Mouse (Mus musculus) limb, embryonic 14.5 days (tissue): ENCODE measurements around the gene 2310039H08Rik. TPM values are rescaled to one million over a fixed set of nuclear protein-coding genes. Genes with fewer than 3 reads are reported as not detected.

Source experiments
- ATAC-seq: fragments of 200-750 bp; cut with Nextera tagmentation; 2 replicates; pipeline ENCODE4 v1.8.0; 2017; ENCODE audit warnings: low read depth, moderate number of reproducible peaks, moderate TSS enrichment; ENCODE audit not compliant: low FRiP score
- DNase-seq: peaks from one replicate; pipeline ENCODE4 v3.0.0-alpha.2; 2015; ENCODE audit warnings: low spot score
- H3K27ac ChIP-seq: fragments of 300-500 bp; sonication (generic); replicated peaks from 2 replicates; pipeline ENCODE4 v1.5.1; 2014; ENCODE audit warnings: low read depth, mild to moderate bottlenecking, low read length, moderate library complexity, mixed read lengths
- H3K27me3 ChIP-seq: fragments of 300-500 bp; sonication (generic); 2 replicates; pipeline ENCODE4 v1.6.1; 2014; ENCODE audit warnings: low read length, mixed read lengths; ENCODE audit not compliant: control insufficient read depth, insufficient read depth
- H3K36me3 ChIP-seq: fragments of 300-500 bp; sonication (generic); 2 replicates; pipeline ENCODE4 v1.6.1; 2014; ENCODE audit warnings: mild to moderate bottlenecking, low read length, moderate library complexity, mixed read lengths; ENCODE audit not compliant: control insufficient read depth, insufficient read depth
- H3K4me1 ChIP-seq: fragments of 300-500 bp; sonication (generic); 2 replicates; pipeline ENCODE4 v1.6.1; 2014; ENCODE audit warnings: antibody characterized with exemption, low read length, mixed read lengths; ENCODE audit not compliant: control insufficient read depth, insufficient read depth
- H3K4me2 ChIP-seq: fragments of 300-500 bp; sonication (generic); replicated peaks from 2 replicates; pipeline ENCODE4 v1.6.1; 2014; ENCODE audit warnings: low read depth, mild to moderate bottlenecking, low read length, moderate library complexity; ENCODE audit not compliant: severe bottlenecking
- H3K4me3 ChIP-seq: fragments of 300-500 bp; sonication (generic); replicated peaks from 2 replicates; pipeline ENCODE4 v1.5.1; 2014; ENCODE audit warnings: low read length
- H3K9ac ChIP-seq: fragments of 300-500 bp; sonication (generic); 2 replicates; pipeline ENCODE4 v1.6.1; 2014; ENCODE audit warnings: mild to moderate bottlenecking, low read depth, low read length, moderate library complexity; ENCODE audit not compliant: severe bottlenecking
- H3K9me3 ChIP-seq: fragments of 300-500 bp; sonication (generic); 2 replicates; pipeline ENCODE4 v1.6.1; 2016; ENCODE audit warnings: low read length; ENCODE audit not compliant: control insufficient read depth
- POLR2A ChIP-seq: fragments of 200-500 bp; IDR thresholded peaks from 2 replicates; pipeline ENCODE4 v1.8.0; 2012; ENCODE audit warnings: inconsistent platforms, mild to moderate bottlenecking, moderate library complexity, borderline replicate concordance; ENCODE audit not compliant: insufficient read depth, insufficient read length; ENCODE audit errors: extremely low read depth
- WGBS: fragments of 180-500 bp; shearing (Covaris S2); extraction: QIAGEN DNeasy Blood & Tissue Kit; methylation state at CpG from one replicate; pipeline ENCODE4 v1.1.7; 2014; 5-methylcytosine and 5-hydroxymethylcytosine counted together
- polyA plus RNA-seq, 2 experiments: library from polyadenylated mRNA; depleted of rRNA in 1 of 2; stranded (reverse) in 1 of 2; unstranded in 1 of 2; fragments of >200 nt; fragmentation: Nextera tagmentation in 1 of 2; extraction: Ambion mirVana in 1 of 2; gene quantifications; 2 replicates each; pipeline versions ENCODE4 v1.2.1 to v1.2.3; 2012 to 2014

Gene 2310039H08Rik
- polyA plus RNA-seq, 2 experiments: 85.4 to 106 TPM

DNA sequence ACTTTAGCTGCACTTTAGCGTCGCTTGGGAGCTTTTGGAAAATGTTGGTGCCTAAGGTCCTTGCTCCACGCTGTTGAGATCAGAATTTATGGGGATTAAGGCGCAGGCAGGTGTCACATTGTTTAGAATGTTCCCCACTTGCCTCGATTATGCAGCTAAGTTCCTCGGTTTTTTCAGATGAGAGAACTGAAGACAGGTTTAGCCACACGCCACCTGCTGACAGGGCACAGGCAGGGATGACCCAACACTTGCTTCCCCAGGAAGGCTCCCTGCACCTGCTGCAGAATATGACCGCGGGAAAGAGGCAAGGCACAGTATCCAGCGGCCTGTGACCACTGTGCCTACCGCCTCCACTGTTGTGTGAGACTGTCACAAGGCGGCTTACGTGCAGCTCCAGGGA, 43.9 kb downstream of the 2310039H08Rik start:
- WGBS: 73% methylated on average over 13 of the region's 13 CpGs

GRCm38 (mm10) chr17:46817734-46818158, 45.3 kb downstream of the 2310039H08Rik start:
- no peak overlapping the region for H3K27ac ChIP-seq
- no peak overlapping the region for H3K4me2 ChIP-seq
- H3K4me1 ChIP-seq: no peaks in the 10 kb centered on the region
- H3K4me3 ChIP-seq: no peak overlapping the region
- peaks cover 57% of the 10 kb centered on the region for H3K36me3 ChIP-seq
- H3K9ac ChIP-seq: no peak overlapping the region
- no peak for TF ChIP-seq POLR2A
- no peak for ATAC-seq
- no peaks in the 10 kb centered on the region for H3K9me3 ChIP-seq
- no peaks in the 10 kb centered on the region for H3K27me3 ChIP-seq
- DNase-seq: no peak
- 80% methylated on average over 12 of the region's 12 CpGs for WGBS

More for the DNA sequence above, 43.9 kb downstream of the 2310039H08Rik start:
- H3K36me3 ChIP-seq: peaks cover 59% of the 10 kb centered on the region
- no peaks in the 10 kb centered on the region for H3K4me1 ChIP-seq
- DNase-seq (no peak), ATAC-seq (no peak)
- no peak overlapping the region for H3K4me3 ChIP-seq
- H3K27me3 ChIP-seq: no peaks in the 10 kb centered on the region
- no peak for TF ChIP-seq POLR2A
- H3K9ac ChIP-seq: no peak overlapping the region
- no peak overlapping the region for H3K27ac ChIP-seq
- H3K4me2 ChIP-seq: no peak overlapping the region
- no peaks in the 10 kb centered on the region for H3K9me3 ChIP-seq

- TF ChIP-seq POLR2A: no peak
These were observed 48.2 kb downstream of the 2310039H08Rik start for GRCm38 (mm10) chr17:46820628-46821027.

More at GRCm38 (mm10) chr17:46820628-46821027, 48.2 kb downstream of the 2310039H08Rik start:
- H3K4me1 ChIP-seq: no peaks in the 10 kb centered on the region
- H3K4me3 ChIP-seq: no peak overlapping the region
- ATAC-seq (no peak), DNase-seq (no peak)
- H3K36me3 ChIP-seq: peaks cover 68% of the 10 kb centered on the region
- no peaks in the 10 kb centered on the region for H3K27me3 ChIP-seq
- no peak overlapping the region for H3K27ac ChIP-seq
- no peak overlapping the region for H3K9ac ChIP-seq
- WGBS: 98% methylated on average over 7 of the region's 7 CpGs
- no peak overlapping the region for H3K4me2 ChIP-seq
- H3K9me3 ChIP-seq: no peaks in the 10 kb centered on the region

Other genes starting within 250 kb of the 2310039H08Rik start
- gene Cul9, start 226.2 kb upstream of the 2310039H08Rik start, polyA plus RNA-seq (2012; rRNA removed): 21.1 and 25.3 TPM in 2 replicates
- 6.9 and 8.2 TPM in 2 replicates for gene Cul9, start 226.2 kb upstream of the 2310039H08Rik start, polyA plus RNA-seq (2014; fragmentation: Nextera tagmentation; extraction: Ambion mirVana)
- gene Srf, start 216.5 kb upstream of the 2310039H08Rik start, polyA plus RNA-seq (2012; rRNA removed): 87.2 and 129 TPM in 2 replicates
- 9.6 and 10.2 TPM in 2 replicates for gene Srf, start 216.5 kb upstream of the 2310039H08Rik start, polyA plus RNA-seq (2014; fragmentation: Nextera tagmentation; extraction: Ambion mirVana)
- gene Ptk7, start 143.1 kb upstream of the 2310039H08Rik start, polyA plus RNA-seq (2012; rRNA removed): 89.4 and 116 TPM in 2 replicates
- 73.8 and 84.6 TPM in 2 replicates for gene Ptk7, start 143.1 kb upstream of the 2310039H08Rik start, polyA plus RNA-seq (2014; fragmentation: Nextera tagmentation; extraction: Ambion mirVana)
- 19.5 and 20.4 TPM in 2 replicates for gene Klc4, start 126.6 kb upstream of the 2310039H08Rik start, polyA plus RNA-seq (2012; rRNA removed)
- gene Klc4, start 126.6 kb upstream of the 2310039H08Rik start, polyA plus RNA-seq (2014; fragmentation: Nextera tagmentation; extraction: Ambion mirVana): 19.3 and 21.5 TPM in 2 replicates
- 68.0 and 91.1 TPM in 2 replicates for gene Mrpl2, start 126.4 kb upstream of the 2310039H08Rik start, polyA plus RNA-seq (2012; rRNA removed)
- 103 and 113 TPM in 2 replicates for gene Mrpl2, start 126.4 kb upstream of the 2310039H08Rik start, polyA plus RNA-seq (2014; fragmentation: Nextera tagmentation; extraction: Ambion mirVana)
- 135 and 149 TPM in 2 replicates for gene Cul7, start 122.3 kb upstream of the 2310039H08Rik start, polyA plus RNA-seq (2012; rRNA removed)
- 52.6 and 58.2 TPM in 2 replicates for gene Cul7, start 122.3 kb upstream of the 2310039H08Rik start, polyA plus RNA-seq (2014; fragmentation: Nextera tagmentation; extraction: Ambion mirVana)
- gene Rrp36, start 98.3 kb upstream of the 2310039H08Rik start, polyA plus RNA-seq (2012; rRNA removed): 47.2 and 48.5 TPM in 2 replicates
- gene Rrp36, start 98.3 kb upstream of the 2310039H08Rik start, polyA plus RNA-seq (2014; fragmentation: Nextera tagmentation; extraction: Ambion mirVana): 36.8 and 52.4 TPM in 2 replicates
- gene Mea1, start 93.8 kb upstream of the 2310039H08Rik start, polyA plus RNA-seq (2012; rRNA removed): 75.2 and 97.9 TPM in 2 replicates
- 155 and 156 TPM in 2 replicates for gene Mea1, start 93.8 kb upstream of the 2310039H08Rik start, polyA plus RNA-seq (2014; fragmentation: Nextera tagmentation; extraction: Ambion mirVana)
- gene Klhdc3, start 91.7 kb upstream of the 2310039H08Rik start, polyA plus RNA-seq (2012; rRNA removed): 137 and 172 TPM in 2 replicates
- 122 and 128 TPM in 2 replicates for gene Klhdc3, start 91.7 kb upstream of the 2310039H08Rik start, polyA plus RNA-seq (2014; fragmentation: Nextera tagmentation; extraction: Ambion mirVana)
- 115 and 119 TPM in 2 replicates for gene Ppp2r5d, start 67.5 kb upstream of the 2310039H08Rik start, polyA plus RNA-seq (2012; rRNA removed)
- gene Ppp2r5d, start 67.5 kb upstream of the 2310039H08Rik start, polyA plus RNA-seq (2014; fragmentation: Nextera tagmentation; extraction: Ambion mirVana): 83.2 and 88.7 TPM in 2 replicates
- gene Pex6, start 61.2 kb upstream of the 2310039H08Rik start, polyA plus RNA-seq (2012; rRNA removed): 56.4 and 77.8 TPM in 2 replicates
- gene Pex6, start 61.2 kb upstream of the 2310039H08Rik start, polyA plus RNA-seq (2014; fragmentation: Nextera tagmentation; extraction: Ambion mirVana): 24.2 and 32.2 TPM in 2 replicates
- 0.77 and 1.1 TPM in 2 replicates for gene Gnmt, start 43.5 kb upstream of the 2310039H08Rik start, polyA plus RNA-seq (2012; rRNA removed)
- 0.46 and 0.78 TPM in 2 replicates for gene Gnmt, start 43.5 kb upstream of the 2310039H08Rik start, polyA plus RNA-seq (2014; fragmentation: Nextera tagmentation; extraction: Ambion mirVana)
- gene Cnpy3, start 20.4 kb upstream of the 2310039H08Rik start, polyA plus RNA-seq (2012; rRNA removed): 67.3 and 68.2 TPM in 2 replicates
- 64.0 and 69.3 TPM in 2 replicates for gene Cnpy3, start 20.4 kb upstream of the 2310039H08Rik start, polyA plus RNA-seq (2014; fragmentation: Nextera tagmentation; extraction: Ambion mirVana)
- 0.20 and 0.30 TPM in 2 replicates for gene Ptcra, start 8.9 kb upstream of the 2310039H08Rik start, polyA plus RNA-seq (2012; rRNA removed)
- 0.19 and 0.57 TPM in 2 replicates for gene Ptcra, start 8.9 kb upstream of the 2310039H08Rik start, polyA plus RNA-seq (2014; fragmentation: Nextera tagmentation; extraction: Ambion mirVana)
- 69.8 and 101 TPM in 2 replicates for gene Rpl7l1, start 10.0 kb downstream of the 2310039H08Rik start, polyA plus RNA-seq (2012; rRNA removed)
- 126 and 131 TPM in 2 replicates for gene Rpl7l1, start 10.0 kb downstream of the 2310039H08Rik start, polyA plus RNA-seq (2014; fragmentation: Nextera tagmentation; extraction: Ambion mirVana)
- 17.2 and 17.7 TPM in 2 replicates for gene Bicral, start 85.8 kb downstream of the 2310039H08Rik start, polyA plus RNA-seq (2012; rRNA removed)
- gene Bicral, start 85.8 kb downstream of the 2310039H08Rik start, polyA plus RNA-seq (2014; fragmentation: Nextera tagmentation; extraction: Ambion mirVana): 5.4 and 8.2 TPM in 2 replicates
- gene Tbcc, start 118.0 kb downstream of the 2310039H08Rik start, polyA plus RNA-seq (2012; rRNA removed): 27.8 and 28.9 TPM in 2 replicates
- 63.3 and 66.5 TPM in 2 replicates for gene Tbcc, start 118.0 kb downstream of the 2310039H08Rik start, polyA plus RNA-seq (2014; fragmentation: Nextera tagmentation; extraction: Ambion mirVana)
- not detected in 2 replicates for gene Prph2, start 137.8 kb downstream of the 2310039H08Rik start, polyA plus RNA-seq (2012; rRNA removed)
- gene Prph2, start 137.8 kb downstream of the 2310039H08Rik start, polyA plus RNA-seq (2014; fragmentation: Nextera tagmentation; extraction: Ambion mirVana): 0.07 TPM in 1 of 2 replicates, not detected in the other
- gene Ubr2, start 237.9 kb downstream of the 2310039H08Rik start, polyA plus RNA-seq (2012; rRNA removed): 35.7 and 36.1 TPM in 2 replicates
- gene Ubr2, start 237.9 kb downstream of the 2310039H08Rik start, polyA plus RNA-seq (2014; fragmentation: Nextera tagmentation; extraction: Ambion mirVana): 23.3 and 25.2 TPM in 2 replicates